Mouse (Mus musculus) hindbrain, postnatal 0 days (tissue): ENCODE data around the gene Ebf3. TPM values are rescaled to one million over a fixed set of nuclear protein-coding genes. Genes with fewer than 3 reads are reported as not detected.
A peak's percentile ranks its signal among the peaks of the same experiment; 100 is the strongest.

Experiments used
- ATAC-seq: fragments of 200-750 bp; cut with Nextera tagmentation; 2 replicates; pipeline ENCODE4 v1.8.0; 2017; ENCODE audit warnings: mild to moderate bottlenecking, moderate TSS enrichment, moderate library complexity
- DNase-seq: peaks from one replicate; pipeline ENCODE4 v3.0.0-alpha.2; 2015; ENCODE audit warnings: low spot score
- H3K27ac ChIP-seq: fragments of 300-500 bp; sonication (generic); 2 replicates; pipeline ENCODE4 v1.5.1; 2014; ENCODE audit warnings: mild to moderate bottlenecking
- H3K27me3 ChIP-seq: fragments of 300-500 bp; sonication (generic); 2 replicates; pipeline ENCODE4 v1.6.1; 2014; ENCODE audit warnings: low read length, mixed read lengths; ENCODE audit not compliant: insufficient read depth
- H3K36me3 ChIP-seq: fragments of 300-500 bp; sonication (generic); 2 replicates; pipeline ENCODE4 v1.6.1; 2014; ENCODE audit warnings: low read length, mixed read lengths; ENCODE audit not compliant: insufficient read depth
- H3K4me1 ChIP-seq: fragments of 300-500 bp; sonication (generic); 2 replicates; pipeline ENCODE4 v1.6.1; 2014; ENCODE audit warnings: antibody characterized with exemption, low read length, mixed read lengths; ENCODE audit not compliant: insufficient read depth
- H3K4me2 ChIP-seq: fragments of 300-500 bp; sonication (generic); 2 replicates; pipeline ENCODE4 v1.6.1; 2014; ENCODE audit warnings: low read depth, mild to moderate bottlenecking, low read length, moderate library complexity, mixed read lengths
- H3K4me3 ChIP-seq: fragments of 300-500 bp; sonication (generic); 2 replicates; pipeline ENCODE4 v1.5.1; 2014; ENCODE audit warnings: low read length
- H3K9ac ChIP-seq: fragments of 300-500 bp; sonication (generic); replicated peaks from 2 replicates; pipeline ENCODE4 v1.6.1; 2014; ENCODE audit warnings: mild to moderate bottlenecking, low read length, moderate library complexity, mixed read lengths
- H3K9me3 ChIP-seq: fragments of 300-500 bp; sonication (generic); 2 replicates; pipeline ENCODE4 v1.6.1; 2016; ENCODE audit warnings: low read length, mixed read lengths
- CTCF ChIP-seq: IDR thresholded peaks from 2 replicates; pipeline ENCODE4 v1.5.1; 2016; ENCODE audit warnings: antibody characterized with exemption, control low read depth, low read depth
- WGBS: fragments of 180-500 bp; shearing (Covaris S2); extraction: QIAGEN DNeasy Blood & Tissue Kit; methylation state at CpG from one replicate; pipeline ENCODE4 v1.1.7; 2014; 5-methylcytosine and 5-hydroxymethylcytosine counted together
- polyA plus RNA-seq: library from polyadenylated mRNA; unstranded; fragments of >200 nt; fragmentation: Nextera tagmentation; extraction: Ambion mirVana; gene quantifications from 2 replicates; pipeline ENCODE4 v1.2.1, GENCODE M21; 2015
- total RNA-seq: library from RNA; depleted of rRNA; stranded (reverse); fragments of >200 nt; gene quantifications from 2 replicates; pipeline ENCODE4 v1.2.3, GENCODE M21; 2014

The Ebf3 gene
- total and polyA plus RNA-seq, 2 experiments from 2014 or later, result 11.5 to 123 TPM

DNA sequence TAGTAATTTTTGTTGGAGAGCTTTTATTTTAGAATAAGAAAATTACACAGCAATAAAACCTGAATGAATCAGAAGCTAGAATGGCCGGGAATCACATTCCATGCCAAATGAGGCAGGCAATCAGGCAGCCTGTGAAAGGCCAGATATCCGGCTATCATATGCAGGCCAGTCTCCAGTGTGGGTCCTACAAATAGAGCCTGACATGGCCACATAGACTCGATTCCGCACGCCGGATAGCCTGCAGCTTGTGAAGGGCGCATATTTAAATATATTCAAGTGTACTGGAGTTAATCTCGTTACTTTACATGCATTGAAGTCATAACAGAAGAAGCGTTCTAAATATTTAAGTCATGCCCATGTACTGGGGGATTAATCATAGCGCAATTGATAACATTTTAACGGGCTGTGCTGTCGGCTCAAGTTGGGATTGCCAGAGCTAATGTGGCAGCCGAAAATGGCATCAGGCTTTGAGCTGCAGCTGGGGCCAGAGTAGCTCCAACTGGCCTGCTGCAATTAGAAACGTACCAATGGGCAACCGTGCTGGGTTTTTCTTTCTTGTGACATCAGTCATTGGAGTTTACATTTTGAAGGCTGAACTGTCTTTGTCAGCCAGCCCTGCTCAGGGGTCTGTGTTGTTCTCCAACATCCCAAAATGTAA, 104.4 kb downstream of the Ebf3 start:
- H3K9ac ChIP-seq, result no peak overlapping the region
- 0 out of 2 replicates have a peak, but pooled peaks cover 3% of the 10 kb centered on the region for H3K4me1 ChIP-seq
- no peak for TF ChIP-seq CTCF
- ATAC-seq (no peak), DNase-seq (peak; percentile 20)
- 59% methylated on average over 15 of the region's 15 CpGs for WGBS
- H3K9me3 ChIP-seq, result no peaks in the 10 kb centered on the region
- no peak overlapping the region for H3K4me2 ChIP-seq
- H3K4me3 ChIP-seq, result no peak overlapping the region
- peak overlapping the region; percentile 2; the same call in 1 of the 2 replicates for H3K27ac ChIP-seq
- no peaks in the 10 kb centered on the region for H3K36me3 ChIP-seq
- no peaks in the 10 kb centered on the region for H3K27me3 ChIP-seq

- WGBS, result 65% methylated on average over 5 of the region's 5 CpGs
- no peaks in the 10 kb centered on the region for H3K9me3 ChIP-seq
- no peak for DNase-seq
- no peaks in the 10 kb centered on the region for H3K27me3 ChIP-seq
- no peak overlapping the region for H3K4me3 ChIP-seq
- TF ChIP-seq CTCF, result no peak
- no peak overlapping the region for H3K27ac ChIP-seq
- H3K36me3 ChIP-seq, result no peaks in the 10 kb centered on the region
- no peak for ATAC-seq
- 0 out of 2 replicates have a peak, but pooled peaks cover 3% of the 10 kb centered on the region for H3K4me1 ChIP-seq
- H3K9ac ChIP-seq, result no peak overlapping the region
- no peak overlapping the region for H3K4me2 ChIP-seq
Measured at GRCm38 (mm10) chr7:137208556-137208955, 105.7 kb downstream of the Ebf3 start.

DNA sequence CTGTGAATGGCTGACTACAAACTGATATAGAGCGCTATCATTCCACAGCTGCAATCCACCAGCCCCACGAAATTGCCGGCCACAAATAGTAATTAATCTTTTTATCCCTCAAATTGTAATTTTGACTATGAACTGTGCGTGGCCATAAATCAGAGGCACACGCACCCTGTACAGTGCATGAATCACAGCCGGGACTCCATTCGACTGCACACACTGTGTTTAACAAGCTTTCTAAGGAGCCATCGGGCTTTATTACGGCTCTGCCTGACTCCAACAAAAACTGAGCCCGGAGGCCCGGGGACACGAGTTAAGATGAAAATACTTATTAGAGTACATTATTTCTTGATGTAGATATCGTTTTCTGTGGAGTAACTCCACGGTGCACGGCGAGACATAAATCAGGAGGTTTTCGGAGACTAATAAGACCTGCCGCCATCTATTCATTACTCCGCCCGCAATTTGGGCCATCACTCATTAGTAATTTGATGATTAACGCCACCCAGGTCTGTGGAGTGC, 107.4 kb downstream of the Ebf3 start:
- H3K9me3 ChIP-seq, result no peaks in the 10 kb centered on the region
- no peak overlapping the region for H3K4me2 ChIP-seq
- no peak for TF ChIP-seq CTCF
- peaks cover 3% of the 10 kb centered on the region; the same call in 1 of the 2 replicates for H3K4me1 ChIP-seq
- no peak for ATAC-seq
- WGBS, result 63% methylated on average over 21 of the region's 21 CpGs
- DNase-seq, result peak; percentile 28
- no peak overlapping the region for H3K27ac ChIP-seq
- H3K9ac ChIP-seq, result no peak overlapping the region
- H3K36me3 ChIP-seq, result no peaks in the 10 kb centered on the region
- no peak overlapping the region for H3K4me3 ChIP-seq
- H3K27me3 ChIP-seq, result no peaks in the 10 kb centered on the region

GRCm38 (mm10) chr7:137199533-137199932, 114.7 kb downstream of the Ebf3 start:
- Histone ChIP-seq H3K27me3 (no peaks in the 10 kb centered on the region), H3K4me2 (no peak overlapping the region), H3K9ac (no peak overlapping the region), H3K27ac (no peak overlapping the region), H3K36me3 (0 out of 2 replicates have a peak, but pooled peaks cover 5% of the 10 kb centered on the region), H3K4me3 (no peak overlapping the region), H3K9me3 (no peaks in the 10 kb centered on the region), H3K4me1 (no peaks in the 10 kb centered on the region; the same call in 1 of the 2 replicates)
- DNase-seq, result no peak
- ATAC-seq, result no peak
- TF ChIP-seq CTCF, result no peak
- 89% methylated on average over 4 of the region's 4 CpGs for WGBS

- no peak for DNase-seq
- H3K9me3 ChIP-seq, result no peaks in the 10 kb centered on the region
- no peaks in the 10 kb centered on the region; the same call in 1 of the 2 replicates for H3K4me1 ChIP-seq
- WGBS, result 87% methylated on average over 15 of the region's 15 CpGs
- ATAC-seq, result no peak
- 0 out of 2 replicates have a peak, but pooled peaks cover 5% of the 10 kb centered on the region for H3K36me3 ChIP-seq
- H3K27ac ChIP-seq, result no peak overlapping the region
- H3K4me2 ChIP-seq, result no peak overlapping the region
- TF ChIP-seq CTCF, result no peak
- no peaks in the 10 kb centered on the region for H3K27me3 ChIP-seq
- H3K4me3 ChIP-seq, result no peak overlapping the region
- H3K9ac ChIP-seq, result no peak overlapping the region
Measured at GRCm38 (mm10) chr7:137198921-137199320, 115.3 kb downstream of the Ebf3 start.

GRCm38 (mm10) chr7:137197118-137198030, 116.9 kb downstream of the Ebf3 start:
- H3K27me3 ChIP-seq, result no peaks in the 10 kb centered on the region
- DNase-seq (peak; percentile 39), ATAC-seq (no peak)
- no peak overlapping the region for H3K9ac ChIP-seq
- no peak for TF ChIP-seq CTCF
- no peaks in the 10 kb centered on the region for H3K9me3 ChIP-seq
- H3K27ac ChIP-seq, result no peak overlapping the region
- no peak overlapping the region for H3K4me2 ChIP-seq
- no peak overlapping the region for H3K4me3 ChIP-seq
- 60% methylated on average over 23 of the region's 23 CpGs for WGBS
- no peaks in the 10 kb centered on the region for H3K4me1 ChIP-seq
- H3K36me3 ChIP-seq, result 0 out of 2 replicates have a peak, but pooled peaks cover 5% of the 10 kb centered on the region
